Mouse (Mus musculus): ENCODE data around the gene Bcl2. TPM values are rescaled to one million over a fixed set of nuclear protein-coding genes. Genes with fewer than 3 reads are reported as not detected.

The Bcl2 gene
- total and polyA plus RNA-seq, 3 experiments = 30.9 to 87.0 (median 38.8) TPM

DNA sequence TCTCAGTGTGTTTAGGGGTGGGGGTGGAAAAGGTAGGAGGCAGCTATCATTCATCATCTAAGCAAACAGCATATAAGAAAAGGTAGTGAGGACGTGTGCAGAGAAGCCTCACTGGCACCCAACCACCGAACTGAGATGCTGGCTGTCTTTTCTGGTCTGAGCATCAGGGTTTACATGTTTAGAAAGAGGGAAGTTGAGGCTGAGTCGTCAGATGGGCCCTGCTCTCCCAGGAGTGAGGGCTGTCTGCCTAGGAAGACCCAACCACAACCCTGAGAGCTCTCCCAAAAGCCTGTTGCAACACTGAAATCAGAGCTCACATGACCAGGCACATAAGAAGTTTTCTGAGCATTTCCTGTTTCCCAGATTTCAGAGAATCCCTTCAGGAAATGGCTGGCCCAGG is 145.2 kb downstream of the Bcl2 start:
- Histone ChIP-seq H3K27me3 (ENCODE audit: control insufficient read depth in 1 of 2, insufficient read depth in 2 of 2, low read length in 2 of 2) (no peaks in the 10 kb centered on the region; a peak in 1 of 4 replicates), H3K9ac (ENCODE audit: control insufficient read depth, low read depth, low read length, poor library complexity, severe bottlenecking) (no peak overlapping the region), H3K4me3 (ENCODE audit: control insufficient read depth in 1 of 2, insufficient read depth in 1 of 2, low read depth in 2 of 2, low read length in 2 of 2) (no peak overlapping the region), H3K4me1 (ENCODE audit: control insufficient read depth in 1 of 2, insufficient read depth in 2 of 2, low read length in 2 of 2) (no peaks in the 10 kb centered on the region), H3K36me3 (ENCODE audit: control insufficient read depth in 1 of 2, insufficient read depth in 2 of 2, low read length in 2 of 2) (no peaks in the 10 kb centered on the region), H3K79me2 (ENCODE audit: control insufficient read depth, insufficient read depth, low read length, poor library complexity) (no peaks in the 10 kb centered on the region), H3K27ac (ENCODE audit: control insufficient read depth, low read depth, low read length) (no peak overlapping the region), H3K9me3 (replicated peaks; ENCODE audit: insufficient read depth, low read length) (no peaks in the 10 kb centered on the region)
- no peak for DNase-seq (ENCODE audit: low read depth, low spot score)
- TF ChIP-seq POLR2AphosphoS2 (IDR thresholded peaks at IDR 0.05; ENCODE audit: low read length) (no peak), ZNF384 (IDR thresholded peaks at IDR 0.05; ENCODE audit: low read depth, low read length) (no peak), POLR2A (IDR thresholded peaks at IDR 0.05; ENCODE audit: control insufficient read depth in 1 of 2, insufficient read depth in 1 of 2, low read depth in 1 of 2, low read length in 2 of 2, poor library complexity in 1 of 2) (no peak), GATA1 (IDR thresholded peaks at IDR 0.05; ENCODE audit: low read depth, low read length) (no peak), TBP (IDR thresholded peaks at IDR 0.05; ENCODE audit: low read depth, low read length) (no peak), MYB (IDR thresholded peaks at IDR 0.05; ENCODE audit: low read depth, low read length) (no peak), MEF2A (IDR thresholded peaks at IDR 0.05; ENCODE audit: extremely low read depth, insufficient replicate concordance, low read depth, low read length, poor library complexity, severe bottlenecking) (no peak), KAT2A (conservative IDR thresholded peaks at IDR 0.05; ENCODE audit: low read depth, low read length) (no peak), BHLHE40 (IDR thresholded peaks at IDR 0.05; ENCODE audit: borderline replicate concordance, low read depth, low read length) (no peak), CHD1 (IDR thresholded peaks at IDR 0.05; ENCODE audit: low read depth, low read length) (no peak), RAD21 (IDR thresholded peaks at IDR 0.05; ENCODE audit: low read depth, low read length) (no peak), MXI1 (IDR thresholded peaks at IDR 0.05; ENCODE audit: low read depth, low read length) (no peak), ELF1 (IDR thresholded peaks at IDR 0.05; ENCODE audit: low read depth, low read length) (no peak), CTCF (IDR thresholded peaks at IDR 0.05 in 2 of 3, conservative IDR thresholded peaks at IDR 0.05 in 1 of 3; ENCODE audit: control insufficient read depth in 1 of 3, insufficient read depth in 1 of 3, low read depth in 2 of 3, low read length in 3 of 3, poor library complexity in 1 of 3, severe bottlenecking in 1 of 3) (no peak), MYC (IDR thresholded peaks at IDR 0.05; ENCODE audit: low read depth, low read length) (no peak), ZMIZ1 (IDR thresholded peaks at IDR 0.05; ENCODE audit: low read depth, low read length) (no peak), ZC3H11A (IDR thresholded peaks at IDR 0.05; ENCODE audit: low read depth, low read length) (no peak), NRF1 (IDR thresholded peaks at IDR 0.05; ENCODE audit: insufficient read depth, low read depth, low read length, poor library complexity, severe bottlenecking) (no peak), ETS1 (IDR thresholded peaks at IDR 0.05; ENCODE audit: low read depth, low read length) (no peak)

DNA sequence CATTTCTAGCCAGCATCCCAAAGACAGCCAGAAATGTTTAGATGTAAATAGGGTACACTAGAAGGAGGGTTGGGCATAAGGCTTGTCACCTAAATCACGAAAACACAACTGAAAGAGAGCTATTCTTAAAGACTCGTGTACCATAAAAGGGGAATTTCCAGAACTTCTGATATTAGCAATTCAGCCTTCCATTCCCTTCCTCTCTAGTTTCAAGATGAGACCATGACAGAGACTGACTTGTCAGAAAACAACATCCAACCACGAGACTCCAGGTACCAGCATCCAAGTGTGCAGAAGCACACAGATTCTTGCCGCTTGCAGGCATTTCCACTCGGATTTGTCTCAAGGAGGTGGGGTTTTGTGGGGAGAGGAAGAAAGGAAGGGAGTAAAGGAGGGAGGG is 146.6 kb downstream of the Bcl2 start:
- no peak for DNase-seq (ENCODE audit: low read depth, low spot score)
- no peaks in the 10 kb centered on the region for H3K4me1 ChIP-seq (ENCODE audit: control insufficient read depth in 1 of 2, insufficient read depth in 2 of 2, low read length in 2 of 2)
- no peak overlapping the region for H3K27ac ChIP-seq (ENCODE audit: control insufficient read depth, low read depth, low read length)

More for the DNA sequence above, 146.6 kb downstream of the Bcl2 start:
- TF ChIP-seq CHD2 (IDR thresholded peaks at IDR 0.05; ENCODE audit: low read length) = no peak
- no peak for TF ChIP-seq MXI1 (IDR thresholded peaks at IDR 0.05; ENCODE audit: low read depth, low read length)
- Histone ChIP-seq H3K27me3 (ENCODE audit: control insufficient read depth in 1 of 2, insufficient read depth in 2 of 2, low read length in 2 of 2) (no peaks in the 10 kb centered on the region; a peak in 1 of 4 replicates), H3K4me3 (ENCODE audit: control insufficient read depth in 1 of 2, insufficient read depth in 1 of 2, low read depth in 2 of 2, low read length in 2 of 2) (no peak overlapping the region), H3K79me2 (ENCODE audit: control insufficient read depth, insufficient read depth, low read length, poor library complexity) (no peaks in the 10 kb centered on the region), H3K36me3 (ENCODE audit: control insufficient read depth in 1 of 2, insufficient read depth in 2 of 2, low read length in 2 of 2) (no peaks in the 10 kb centered on the region), H3K9ac (ENCODE audit: control insufficient read depth, low read depth, low read length, poor library complexity, severe bottlenecking) (no peak overlapping the region), H3K9me3 (replicated peaks; ENCODE audit: insufficient read depth, low read length) (no peaks in the 10 kb centered on the region)
